Mouse (Mus musculus) T-helper 1 cell (primary cell): ENCODE measurements around the gene Rbm4.
"Not testable (repeated sequence)": the region's sequence is repeated elsewhere in the genome, so short reads cannot be mapped to it uniquely, and the experiment has no call there.

ENCODE experiments used
- in situ Hi-C: fragments of 300-600 bp; cut with MboI, MseI; formaldehyde crosslinking; loops from one replicate; pipeline ENCODE4 v1.15.1; 2025; ENCODE audit warnings: high pct_unique_total_duplicates

Rbm4 gene

GRCm38 (mm10) chr19:4799083-4799482, 5.4 kb upstream of the Rbm4 start:
- in situ Hi-C loops: no loop called here

- in situ Hi-C loops: no loop called here
Measured at GRCm38 (mm10) chr19:4797846-4798245, 4.1 kb upstream of the Rbm4 start.

- in situ Hi-C loops: no loop called here
Measured at GRCm38 (mm10) chr19:4795929-4796328, 2.2 kb upstream of the Rbm4 start.

- in situ Hi-C loops: loop anchor here (5.0 kb wide), 2 partner anchors 36 to 741 kb away; partner anchors contain the start of gene Rbm4b
Measured at GRCm38 (mm10) chr19:4793281-4793830, 345 bp downstream of the Rbm4 start.

- in situ Hi-C loops: no loop called here
Measured at GRCm38 (mm10) chr19:4786313-4786712, 7.4 kb downstream of the Rbm4 start.

GRCm38 (mm10) chr19:4785206-4785605, 8.5 kb downstream of the Rbm4 start:
- in situ Hi-C loops: no loop called here

GRCm38 (mm10) chr19:4782891-4783290, 10.8 kb downstream of the Rbm4 start:
- in situ Hi-C loops: no loop called here

- in situ Hi-C loops: no loop called here
Measured at GRCm38 (mm10) chr19:4772785-4773184, 20.9 kb downstream of the Rbm4 start.

- in situ Hi-C loops: no loop called here
Measured at GRCm38 (mm10) chr19:4767507-4768148, 26.1 kb downstream of the Rbm4 start.

- in situ Hi-C loops: no loop called here
Measured at GRCm38 (mm10) chr19:4762876-4763275, 30.8 kb downstream of the Rbm4 start.

GRCm38 (mm10) chr19:4760544-4760943, 33.2 kb downstream of the Rbm4 start:
- in situ Hi-C loops: not testable (repeated sequence)

- in situ Hi-C loops: loop anchor here (5.0 kb wide), 1 partner anchor 35 kb away; the partner anchor contains the start of gene Rbm4
Measured at GRCm38 (mm10) chr19:4756921-4757320, 36.8 kb downstream of the Rbm4 start.

- in situ Hi-C loops: loop anchor here (5.0 kb wide), 1 partner anchor 36 kb away; the partner anchor contains the start of gene Rbm4
Measured at GRCm38 (mm10) chr19:4756193-4756911, 37.3 kb downstream of the Rbm4 start, which contains the start of gene Rbm4b. Rbm4b (plus strand) TSS chr19:4756497.

GRCm38 (mm10) chr19:4755565-4756192, 38.0 kb downstream of the Rbm4 start:
- in situ Hi-C loops: loop anchor here (5.0 kb wide), 1 partner anchor 37 kb away; the partner anchor contains the start of gene Rbm4

GRCm38 (mm10) chr19:4749975-4750374, 43.7 kb downstream of the Rbm4 start:
- in situ Hi-C loops: no loop called here

- in situ Hi-C loops: no loop called here
Measured at GRCm38 (mm10) chr19:4748493-4748892, 45.2 kb downstream of the Rbm4 start.

GRCm38 (mm10) chr19:4747631-4748312, 45.9 kb downstream of the Rbm4 start:
- in situ Hi-C loops: no loop called here

GRCm38 (mm10) chr19:4746611-4747010, 47.1 kb downstream of the Rbm4 start:
- in situ Hi-C loops: no loop called here

GRCm38 (mm10) chr19:4745681-4746080, 48.0 kb downstream of the Rbm4 start:
- in situ Hi-C loops: no loop called here

GRCm38 (mm10) chr19:4745057-4745456, 48.6 kb downstream of the Rbm4 start:
- in situ Hi-C loops: no loop called here

GRCm38 (mm10) chr19:4744026-4744425, 49.7 kb downstream of the Rbm4 start:
- in situ Hi-C loops: loop anchor here (5.0 kb wide), 1 partner anchor 97 kb away; no protein-coding TSS in a partner anchor
